Mouse (Mus musculus) hindbrain, postnatal 0 days (tissue): ENCODE measurements around the gene Mfap3. TPM values are rescaled to one million over a fixed set of nuclear protein-coding genes. Genes with fewer than 3 reads are reported as not detected.
A peak's percentile ranks its signal among the peaks of the same experiment; 100 is the strongest.
"Not testable (repeated sequence)": the region's sequence is repeated elsewhere in the genome, so short reads cannot be mapped to it uniquely, and the experiment has no call there.

Source experiments
- ATAC-seq: fragments of 200-750 bp; cut with Nextera tagmentation; 2 replicates; pipeline ENCODE4 v1.8.0; 2017; ENCODE audit warnings: mild to moderate bottlenecking, moderate TSS enrichment, moderate library complexity
- DNase-seq: peaks from one replicate; pipeline ENCODE4 v3.0.0-alpha.2; 2015; ENCODE audit warnings: low spot score
- H3K27ac ChIP-seq: fragments of 300-500 bp; sonication (generic); 2 replicates; pipeline ENCODE4 v1.5.1; 2014; ENCODE audit warnings: mild to moderate bottlenecking
- H3K27me3 ChIP-seq: fragments of 300-500 bp; sonication (generic); 2 replicates; pipeline ENCODE4 v1.6.1; 2014; ENCODE audit warnings: low read length, mixed read lengths; ENCODE audit not compliant: insufficient read depth
- H3K36me3 ChIP-seq: fragments of 300-500 bp; sonication (generic); 2 replicates; pipeline ENCODE4 v1.6.1; 2014; ENCODE audit warnings: low read length, mixed read lengths; ENCODE audit not compliant: insufficient read depth
- H3K4me1 ChIP-seq: fragments of 300-500 bp; sonication (generic); 2 replicates; pipeline ENCODE4 v1.6.1; 2014; ENCODE audit warnings: antibody characterized with exemption, low read length, mixed read lengths; ENCODE audit not compliant: insufficient read depth
- H3K4me2 ChIP-seq: fragments of 300-500 bp; sonication (generic); 2 replicates; pipeline ENCODE4 v1.6.1; 2014; ENCODE audit warnings: low read depth, mild to moderate bottlenecking, low read length, moderate library complexity, mixed read lengths
- H3K4me3 ChIP-seq: fragments of 300-500 bp; sonication (generic); 2 replicates; pipeline ENCODE4 v1.5.1; 2014; ENCODE audit warnings: low read length
- H3K9ac ChIP-seq: fragments of 300-500 bp; sonication (generic); replicated peaks from 2 replicates; pipeline ENCODE4 v1.6.1; 2014; ENCODE audit warnings: mild to moderate bottlenecking, low read length, moderate library complexity, mixed read lengths
- H3K9me3 ChIP-seq: fragments of 300-500 bp; sonication (generic); 2 replicates; pipeline ENCODE4 v1.6.1; 2016; ENCODE audit warnings: low read length, mixed read lengths
- CTCF ChIP-seq: IDR thresholded peaks from 2 replicates; pipeline ENCODE4 v1.5.1; 2016; ENCODE audit warnings: antibody characterized with exemption, control low read depth, low read depth
- WGBS: fragments of 180-500 bp; shearing (Covaris S2); extraction: QIAGEN DNeasy Blood & Tissue Kit; methylation state at CpG from one replicate; pipeline ENCODE4 v1.1.7; 2014; 5-methylcytosine and 5-hydroxymethylcytosine counted together
- polyA plus RNA-seq: library from polyadenylated mRNA; unstranded; fragments of >200 nt; fragmentation: Nextera tagmentation; extraction: Ambion mirVana; gene quantifications from 2 replicates; pipeline ENCODE4 v1.2.1, GENCODE M21; 2015
- total RNA-seq: library from RNA; depleted of rRNA; stranded (reverse); fragments of >200 nt; gene quantifications from 2 replicates; pipeline ENCODE4 v1.2.3, GENCODE M21; 2014

The Mfap3 gene
- total and polyA plus RNA-seq, 2 experiments from 2014 or later: 46.6 to 47.7 TPM

DNA sequence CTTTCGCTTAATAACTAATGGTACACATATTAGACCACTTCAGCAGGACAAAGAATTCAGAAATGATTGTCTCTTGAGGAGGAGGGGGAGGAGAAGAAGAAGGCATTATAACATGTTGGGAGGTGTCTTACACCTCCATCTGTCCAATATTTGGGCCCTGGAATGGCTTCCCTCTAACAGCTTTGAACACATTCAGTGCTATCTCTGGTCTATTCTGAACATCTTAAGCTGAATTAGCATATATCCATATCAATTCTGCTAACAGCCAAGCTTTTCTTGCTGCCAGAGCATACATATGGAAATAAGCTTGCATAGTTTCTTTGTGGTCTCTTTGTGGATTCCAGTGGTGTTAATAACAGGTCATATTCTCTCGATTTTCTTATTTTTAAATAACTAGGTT is 22.2 kb downstream of the Mfap3 start:
- H3K9me3 ChIP-seq: no peaks in the 10 kb centered on the region
- no peak overlapping the region for H3K4me3 ChIP-seq
- no peaks in the 10 kb centered on the region for H3K27me3 ChIP-seq
- H3K36me3 ChIP-seq: no peaks in the 10 kb centered on the region
- no peak overlapping the region for H3K4me2 ChIP-seq
- no peak overlapping the region for H3K27ac ChIP-seq
- no peak overlapping the region for H3K9ac ChIP-seq
- DNase-seq (no peak), ATAC-seq (no peak)
- TF ChIP-seq CTCF: no peak
- 72% methylated on average over 2 of the region's 2 CpGs for WGBS
- no peaks in the 10 kb centered on the region for H3K4me1 ChIP-seq

DNA sequence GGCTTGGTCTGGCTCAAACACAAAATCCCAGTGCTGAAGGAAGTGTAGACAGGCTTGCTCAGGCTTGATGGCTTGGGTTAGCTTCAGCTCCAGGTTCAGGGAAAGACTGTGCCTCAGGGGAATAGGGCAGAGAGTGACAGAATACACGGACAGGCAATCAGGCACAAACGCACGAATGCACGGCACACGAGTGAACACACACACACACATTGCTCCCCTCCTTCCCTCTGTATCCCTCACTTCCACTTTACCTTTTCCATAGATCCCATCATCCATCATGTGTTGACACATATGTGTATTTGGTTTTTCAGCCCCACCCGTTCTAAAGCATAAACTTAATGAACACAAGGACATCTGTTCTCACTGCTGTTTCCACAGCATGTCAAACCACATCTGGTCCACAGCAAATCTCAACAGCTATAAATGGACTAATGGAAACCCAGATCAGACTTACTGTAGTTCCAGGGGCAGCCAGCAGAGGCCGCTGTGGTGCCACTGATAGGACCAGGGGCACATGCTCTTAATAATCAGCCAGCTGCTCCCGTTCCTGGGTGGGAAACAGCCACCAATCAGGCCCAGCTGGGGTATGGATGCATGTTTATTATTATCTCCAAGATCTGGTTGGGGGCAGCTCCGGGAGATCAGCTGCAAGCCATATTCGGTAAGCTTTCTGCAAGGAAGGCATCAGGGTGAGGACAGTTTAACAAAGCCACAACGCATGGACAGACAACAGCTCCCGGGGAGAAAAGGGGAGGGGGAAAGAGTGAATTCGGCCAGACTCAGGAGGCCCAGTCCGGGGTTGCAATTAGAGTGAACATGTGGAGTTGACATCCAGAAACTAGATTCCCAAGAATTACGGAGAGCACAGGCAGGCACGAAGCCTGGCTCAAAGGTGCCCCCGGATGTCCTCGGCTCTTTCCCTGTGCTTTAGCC is 30.4 kb downstream of the Mfap3 start:
- DNase-seq (peak; percentile 90), ATAC-seq (peak; percentile 72)
- Histone ChIP-seq H3K9me3 (no peaks in the 10 kb centered on the region), H3K4me2 (peak overlapping the region; percentile 31), H3K27ac (no peak overlapping the region), H3K4me3 (no peak overlapping the region), H3K4me1 (peaks cover 9% of the 10 kb centered on the region; the same call in 1 of the 2 replicates), H3K9ac (no peak overlapping the region), H3K27me3 (no peaks in the 10 kb centered on the region), H3K36me3 (no peaks in the 10 kb centered on the region)
- WGBS: 16% methylated on average over 18 of the region's 18 CpGs
- TF ChIP-seq CTCF: peak; percentile 99

DNA sequence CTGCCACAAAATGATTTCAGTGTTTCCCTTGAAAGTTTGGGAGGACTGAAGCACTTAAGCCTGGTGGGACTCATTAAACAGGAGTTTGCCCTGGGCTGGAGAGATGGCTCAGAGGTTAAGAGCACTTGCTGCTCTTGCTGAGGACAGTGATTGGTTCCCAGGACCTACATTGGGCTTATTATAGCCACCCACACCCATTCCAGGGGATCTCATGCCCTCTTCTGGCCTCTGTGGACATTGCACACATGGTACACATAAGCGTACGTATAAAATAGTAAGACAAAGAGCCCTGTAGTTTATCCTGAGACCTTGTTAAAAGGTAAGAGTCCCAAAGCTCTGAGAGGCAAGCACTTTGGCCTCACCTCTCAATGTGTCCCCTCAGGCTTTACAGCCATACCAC is 31.8 kb downstream of the Mfap3 start:
- Histone ChIP-seq H3K9me3 (no peaks in the 10 kb centered on the region), H3K9ac (no peak overlapping the region), H3K4me1 (peaks cover 9% of the 10 kb centered on the region; the same call in 1 of the 2 replicates), H3K27me3 (no peaks in the 10 kb centered on the region), H3K4me2 (no peak overlapping the region), H3K36me3 (no peaks in the 10 kb centered on the region), H3K4me3 (no peak overlapping the region), H3K27ac (no peak overlapping the region)
- peak; percentile 55 for TF ChIP-seq CTCF
- 98% methylated on average over 2 of the region's 2 CpGs for WGBS
- no peak for DNase-seq
- ATAC-seq: no peak

DNA sequence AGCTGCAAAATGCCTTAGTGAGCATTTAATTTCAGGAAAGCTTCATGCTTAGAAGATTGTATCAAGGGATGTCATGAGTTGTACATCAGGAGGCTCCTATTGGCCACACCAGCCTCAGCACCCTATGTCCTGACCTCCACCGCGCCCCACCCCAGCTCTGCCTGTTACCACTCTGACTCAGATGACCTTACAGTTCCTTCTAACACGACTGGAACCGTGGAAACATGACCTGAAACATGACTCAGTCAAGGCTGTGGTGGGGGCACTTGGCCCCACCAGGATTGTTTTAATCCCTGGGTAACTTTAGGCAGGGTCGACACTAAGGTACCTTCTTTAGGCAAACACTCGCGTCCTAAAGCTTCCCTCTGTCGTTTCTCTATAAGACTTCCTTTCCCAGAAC is 32.6 kb downstream of the Mfap3 start:
- no peak for TF ChIP-seq CTCF
- Histone ChIP-seq H3K9me3 (no peaks in the 10 kb centered on the region), H3K4me2 (no peak overlapping the region), H3K27ac (no peak overlapping the region), H3K4me1 (peaks cover 9% of the 10 kb centered on the region; the same call in 1 of the 2 replicates), H3K4me3 (no peak overlapping the region), H3K9ac (no peak overlapping the region), H3K36me3 (no peaks in the 10 kb centered on the region), H3K27me3 (no peaks in the 10 kb centered on the region)
- WGBS: 93% methylated on average over 8 of the region's 8 CpGs
- no peak for DNase-seq
- no peak for ATAC-seq

DNA sequence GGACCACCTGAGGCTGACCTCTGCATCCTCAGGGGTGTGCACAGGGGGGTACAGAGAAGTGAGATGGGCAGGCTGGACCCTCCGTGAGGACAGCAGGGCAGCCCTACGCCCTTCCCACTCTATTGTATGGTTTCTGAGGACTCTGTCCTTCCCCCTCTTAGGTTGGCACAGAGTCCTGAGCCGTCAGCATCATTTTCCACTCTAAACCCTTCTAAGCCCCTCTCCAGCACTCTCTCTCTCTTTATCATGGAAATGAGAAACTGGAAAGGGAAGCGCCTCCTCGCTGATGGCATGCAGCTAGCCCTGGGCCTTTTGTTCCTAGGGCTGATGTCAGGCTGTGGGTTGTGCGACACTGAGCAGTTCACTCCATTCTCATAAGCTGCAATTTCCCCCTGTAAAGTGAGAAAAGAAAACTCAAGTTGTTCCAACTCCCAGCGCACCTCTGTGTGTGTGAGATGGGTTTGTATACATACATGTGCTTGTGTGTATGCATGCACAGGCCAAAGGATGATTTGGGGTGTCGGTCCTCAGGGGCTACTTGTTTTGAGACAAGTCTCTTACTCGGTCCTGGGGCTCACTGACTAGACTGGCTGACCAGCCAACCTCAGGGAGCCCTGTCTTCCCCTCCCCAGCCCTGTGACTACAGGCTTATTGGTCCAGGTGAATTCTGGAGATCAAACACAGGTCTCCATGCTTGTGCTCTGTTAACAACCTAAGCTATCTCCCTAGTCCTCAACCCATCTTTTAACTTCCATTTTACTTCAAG is 34.7 kb downstream of the Mfap3 start:
- TF ChIP-seq CTCF: 0 out of 2 replicates have a peak, but pooled peaks have one; percentile 5
- no peak overlapping the region for H3K27ac ChIP-seq
- no peaks in the 10 kb centered on the region for H3K9me3 ChIP-seq
- no peak overlapping the region for H3K4me3 ChIP-seq
- no peak overlapping the region for H3K4me2 ChIP-seq
- ATAC-seq: peak; percentile 87
- no peak overlapping the region for H3K9ac ChIP-seq
- H3K36me3 ChIP-seq: no peaks in the 10 kb centered on the region
- WGBS: 28% methylated on average over 9 of the region's 9 CpGs
- H3K27me3 ChIP-seq: no peaks in the 10 kb centered on the region
- peaks cover 9% of the 10 kb centered on the region; the same call in 1 of the 2 replicates for H3K4me1 ChIP-seq
- peak; percentile 45 for DNase-seq

DNA sequence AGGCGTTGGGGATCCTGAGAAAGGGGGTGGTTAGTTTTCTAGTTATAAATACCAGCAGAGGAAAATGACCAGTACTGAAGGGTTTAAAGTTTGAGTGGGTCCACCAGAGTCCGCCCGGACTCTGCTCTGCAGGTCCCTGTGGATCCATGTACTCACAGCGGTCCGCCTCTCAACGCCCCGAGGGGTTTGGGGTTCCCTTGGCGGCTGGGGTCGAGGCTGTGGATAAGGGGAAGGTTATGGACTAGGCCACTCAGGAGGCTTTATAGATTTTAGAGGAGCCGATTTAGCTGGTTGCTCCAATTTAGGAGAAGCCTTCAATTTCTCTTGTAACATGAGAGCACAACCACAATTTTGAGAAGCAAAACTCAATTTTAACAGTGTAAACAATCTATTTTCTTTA is 39.5 kb downstream of the Mfap3 start:
- H3K4me3 ChIP-seq, H3K9ac ChIP-seq, H3K27me3 ChIP-seq, H3K36me3 ChIP-seq, H3K9me3 ChIP-seq, H3K27ac ChIP-seq, H3K4me2 ChIP-seq, ATAC-seq, DNase-seq, H3K4me1 ChIP-seq: not testable (repeated sequence)
- 97% methylated on average over 9 of the region's 10 CpGs for WGBS
